Mouse (Mus musculus): ENCODE data around the gene Sgcg. TPM values are rescaled to one million over a fixed set of nuclear protein-coding genes. Genes with fewer than 3 reads are reported as not detected.
A peak's percentile ranks its signal among the peaks of the same experiment; 100 is the strongest.

Sgcg gene
- polyA plus RNA-seq, 1 experiment = 5.6 TPM

- no peak overlapping the region for H3K4me3 ChIP-seq (replicated peaks; ENCODE audit: extremely low read depth, low read depth, low read length)
- TF ChIP-seq POLR2A (IDR thresholded peaks at IDR 0.05; ENCODE audit: borderline replicate concordance, extremely low read depth, low read depth, low read length) = no peak
- TF ChIP-seq CTCF (IDR thresholded peaks at IDR 0.05; ENCODE audit: insufficient read depth, low read length) = no peak
- no peaks in the 10 kb centered on the region for H3K4me1 ChIP-seq (ENCODE audit: control insufficient read depth, insufficient read depth, low read length)
- no peak for DNase-seq
- WGBS = 69% methylated on average over 7 of the region's 7 CpGs
Observed at GRCm38 (mm10) chr14:61278676-61279300, 20.5 kb upstream of the Sgcg start.

GRCm38 (mm10) chr14:61277285-61277684 lies 19.0 kb upstream of the Sgcg start:
- 16% methylated on average over 1 of the region's 1 CpGs for WGBS
- peak; percentile 45 for DNase-seq
- no peak overlapping the region for H3K4me3 ChIP-seq (replicated peaks; ENCODE audit: extremely low read depth, low read depth, low read length)
- no peaks in the 10 kb centered on the region for H3K4me1 ChIP-seq (ENCODE audit: control insufficient read depth, insufficient read depth, low read length)
- TF ChIP-seq CTCF (IDR thresholded peaks at IDR 0.05; ENCODE audit: insufficient read depth, low read length) (peak; percentile 39), POLR2A (IDR thresholded peaks at IDR 0.05; ENCODE audit: borderline replicate concordance, extremely low read depth, low read depth, low read length) (no peak)

GRCm38 (mm10) chr14:61274414-61275198 lies 16.3 kb upstream of the Sgcg start:
- TF ChIP-seq POLR2A (IDR thresholded peaks at IDR 0.05; ENCODE audit: borderline replicate concordance, extremely low read depth, low read depth, low read length) (no peak), CTCF (IDR thresholded peaks at IDR 0.05; ENCODE audit: insufficient read depth, low read length) (no peak)
- Histone ChIP-seq H3K4me3 (replicated peaks; ENCODE audit: extremely low read depth, low read depth, low read length) (no peak overlapping the region), H3K4me1 (ENCODE audit: control insufficient read depth, insufficient read depth, low read length) (no peaks in the 10 kb centered on the region)
- 11% methylated on average over 38 of the region's 38 CpGs for WGBS
- no peak for DNase-seq

GRCm38 (mm10) chr14:61267908-61268475 lies 9.7 kb upstream of the Sgcg start:
- DNase-seq = no peak
- Histone ChIP-seq H3K4me1 (ENCODE audit: control insufficient read depth, insufficient read depth, low read length) (no peaks in the 10 kb centered on the region), H3K4me3 (replicated peaks; ENCODE audit: extremely low read depth, low read depth, low read length) (no peak overlapping the region)
- TF ChIP-seq CTCF (IDR thresholded peaks at IDR 0.05; ENCODE audit: insufficient read depth, low read length) = no peak
- no peak for TF ChIP-seq POLR2A (IDR thresholded peaks at IDR 0.05; ENCODE audit: borderline replicate concordance, extremely low read depth, low read depth, low read length)
- WGBS = 54% methylated on average over 5 of the region's 5 CpGs

- Histone ChIP-seq H3K4me3 (replicated peaks; ENCODE audit: extremely low read depth, low read depth, low read length) (no peak overlapping the region), H3K4me1 (ENCODE audit: control insufficient read depth, insufficient read depth, low read length) (no peaks in the 10 kb centered on the region)
- WGBS = 27% methylated on average over 3 of the region's 3 CpGs
- no peak for DNase-seq
- TF ChIP-seq CTCF (IDR thresholded peaks at IDR 0.05; ENCODE audit: insufficient read depth, low read length) (no peak), POLR2A (IDR thresholded peaks at IDR 0.05; ENCODE audit: borderline replicate concordance, extremely low read depth, low read depth, low read length) (no peak)
Observed at GRCm38 (mm10) chr14:61259084-61259483, 794 bp upstream of the Sgcg start.

GRCm38 (mm10) chr14:61252596-61253388 lies 5.5 kb downstream of the Sgcg start:
- WGBS = 73% methylated on average over 15 of the region's 15 CpGs
- no peak for DNase-seq
- TF ChIP-seq POLR2A (IDR thresholded peaks at IDR 0.05; ENCODE audit: borderline replicate concordance, extremely low read depth, low read depth, low read length) = no peak
- no peak for TF ChIP-seq CTCF (IDR thresholded peaks at IDR 0.05; ENCODE audit: insufficient read depth, low read length)
- Histone ChIP-seq H3K4me3 (replicated peaks; ENCODE audit: extremely low read depth, low read depth, low read length) (no peak overlapping the region), H3K4me1 (ENCODE audit: control insufficient read depth, insufficient read depth, low read length) (no peaks in the 10 kb centered on the region)

- TF ChIP-seq CTCF (IDR thresholded peaks at IDR 0.05; ENCODE audit: insufficient read depth, low read length) = no peak
- no peak for TF ChIP-seq POLR2A (IDR thresholded peaks at IDR 0.05; ENCODE audit: borderline replicate concordance, extremely low read depth, low read depth, low read length)
- no peak for DNase-seq
- Histone ChIP-seq H3K4me1 (ENCODE audit: control insufficient read depth, insufficient read depth, low read length) (no peaks in the 10 kb centered on the region), H3K4me3 (replicated peaks; ENCODE audit: extremely low read depth, low read depth, low read length) (no peak overlapping the region)
- WGBS = 64% methylated on average over 3 of the region's 3 CpGs
Observed at GRCm38 (mm10) chr14:61246444-61246843, 11.8 kb downstream of the Sgcg start.

GRCm38 (mm10) chr14:61242611-61243010 lies 15.7 kb downstream of the Sgcg start:
- Histone ChIP-seq H3K4me1 (ENCODE audit: control insufficient read depth, insufficient read depth, low read length) (no peaks in the 10 kb centered on the region), H3K4me3 (replicated peaks; ENCODE audit: extremely low read depth, low read depth, low read length) (no peak overlapping the region)
- TF ChIP-seq POLR2A (IDR thresholded peaks at IDR 0.05; ENCODE audit: borderline replicate concordance, extremely low read depth, low read depth, low read length) (no peak), CTCF (IDR thresholded peaks at IDR 0.05; ENCODE audit: insufficient read depth, low read length) (no peak)
- DNase-seq = no peak
- WGBS = 32% methylated on average over 6 of the region's 6 CpGs

- DNase-seq = no peak
- TF ChIP-seq POLR2A (IDR thresholded peaks at IDR 0.05; ENCODE audit: borderline replicate concordance, extremely low read depth, low read depth, low read length) (no peak), CTCF (IDR thresholded peaks at IDR 0.05; ENCODE audit: insufficient read depth, low read length) (no peak)
- H3K4me3 ChIP-seq (replicated peaks; ENCODE audit: extremely low read depth, low read depth, low read length) = no peak overlapping the region
- WGBS = 42% methylated on average over 9 of the region's 9 CpGs
- no peaks in the 10 kb centered on the region for H3K4me1 ChIP-seq (ENCODE audit: control insufficient read depth, insufficient read depth, low read length)
Observed at GRCm38 (mm10) chr14:61238751-61239150, 19.5 kb downstream of the Sgcg start.
